Mouse (Mus musculus): Measurements from ENCODE around the gene Rbm20.

DNA sequence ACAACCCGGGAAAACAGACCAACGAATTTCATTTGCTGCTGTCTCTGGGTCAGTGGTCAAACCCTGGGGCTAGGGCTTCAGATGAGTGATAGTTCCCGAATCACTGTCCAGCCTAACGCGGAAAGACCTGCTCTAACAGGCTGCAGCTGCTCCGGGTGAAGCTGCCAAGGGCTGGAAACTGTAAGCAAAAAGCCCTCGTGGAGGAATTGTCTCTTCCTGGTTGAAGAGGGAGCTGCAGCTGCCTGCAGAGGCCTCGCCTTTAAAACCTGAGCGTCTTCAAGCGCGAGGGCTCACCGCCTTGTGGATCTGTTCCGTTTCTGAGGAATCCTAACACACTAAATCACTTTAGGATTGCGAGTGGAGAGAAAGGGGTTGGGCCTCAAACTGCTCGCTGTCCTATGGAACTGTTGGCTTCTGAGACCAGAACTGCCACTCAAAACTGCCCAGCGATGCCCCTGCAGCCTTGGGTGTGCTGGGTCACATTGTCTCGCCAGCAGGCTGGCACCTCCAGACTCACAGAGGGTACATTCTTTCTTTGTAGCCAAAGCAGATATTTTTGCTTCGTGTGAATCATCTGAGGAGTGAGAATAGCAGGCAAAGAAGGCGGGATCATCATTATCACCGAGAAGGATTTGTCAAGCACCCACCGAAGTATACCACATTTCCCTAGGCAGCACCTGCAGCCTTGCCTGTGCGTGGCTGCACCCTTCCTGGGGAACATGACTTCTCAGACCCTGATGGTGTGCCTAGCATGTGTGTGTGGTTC, 74.5 kb downstream of the Rbm20 start:
- no peak for TF ChIP-seq CTCF (IDR thresholded peaks at IDR 0.05)
- no peak for TF ChIP-seq EP300 (IDR thresholded peaks at IDR 0.05; ENCODE audit: insufficient read depth, low read depth, low read length)

Measured in heart, adult 2 months (tissue).